Mouse (Mus musculus) heart, embryonic 15.5 days (tissue): Measurements from ENCODE around the gene Slc25a39. TPM values are rescaled to one million over a fixed set of nuclear protein-coding genes. Genes with fewer than 3 reads are reported as not detected.
A peak's percentile ranks its signal among the peaks of the same experiment; 100 is the strongest.

ENCODE experiments used
- ATAC-seq: fragments of 200-750 bp; cut with Nextera tagmentation; replicated peaks from 2 replicates; pipeline ENCODE4 v1.8.0; 2017; ENCODE audit warnings: low read depth, moderate TSS enrichment; ENCODE audit not compliant: insufficient number of reproducible peaks, insufficient read depth, low FRiP score
- H3K27ac ChIP-seq: fragments of 300-500 bp; sonication (generic); 2 replicates; pipeline ENCODE4 v1.5.1; 2015; ENCODE audit warnings: mild to moderate bottlenecking, inconsistent platforms
- H3K27me3 ChIP-seq: fragments of 300-500 bp; sonication (generic); 2 replicates; pipeline ENCODE4 v1.6.1; 2015; ENCODE audit warnings: inconsistent platforms
- H3K36me3 ChIP-seq: fragments of 300-500 bp; sonication (generic); 2 replicates; pipeline ENCODE4 v1.6.1; 2015; ENCODE audit warnings: mild to moderate bottlenecking, inconsistent platforms
- H3K4me1 ChIP-seq: fragments of 300-500 bp; sonication (generic); replicated peaks from 2 replicates; pipeline ENCODE4 v1.6.1; 2015; ENCODE audit warnings: inconsistent platforms
- H3K4me2 ChIP-seq: fragments of 300-500 bp; sonication (generic); 2 replicates; pipeline ENCODE4 v1.6.1; 2015; ENCODE audit warnings: inconsistent platforms, mild to moderate bottlenecking, moderate library complexity
- H3K4me3 ChIP-seq: fragments of 300-500 bp; sonication (generic); 2 replicates; pipeline ENCODE4 v1.5.1; 2015; ENCODE audit warnings: mild to moderate bottlenecking, inconsistent platforms
- H3K9ac ChIP-seq: fragments of 300-500 bp; sonication (generic); 2 replicates; pipeline ENCODE4 v1.6.1; 2015; ENCODE audit warnings: mild to moderate bottlenecking, inconsistent platforms
- H3K9me3 ChIP-seq: fragments of 300-500 bp; sonication (generic); replicated peaks from 2 replicates; pipeline ENCODE4 v1.6.1; 2016; ENCODE audit warnings: inconsistent platforms
- WGBS: fragments of 180-500 bp; shearing (Covaris S2); methylation state at CpG from one replicate; pipeline ENCODE4 v1.1.7; 2015; ENCODE audit warnings: mixed read lengths; 5-methylcytosine and 5-hydroxymethylcytosine counted together
- polyA plus RNA-seq: library from polyadenylated mRNA; unstranded; fragments of >200 nt; fragmentation: Nextera tagmentation; extraction: Ambion mirVana; gene quantifications from 2 replicates; pipeline ENCODE4 v1.2.1, GENCODE M21; 2015

The Slc25a39 gene
- polyA plus RNA-seq, 1 experiment from 2014 or later, result 293 TPM

- Histone ChIP-seq H3K9ac (no peak overlapping the region), H3K4me1 (peaks cover 62% of the 10 kb centered on the region), H3K4me2 (no peak overlapping the region), H3K27ac (no peak overlapping the region), H3K27me3 (peaks cover 4% of the 10 kb centered on the region; the same call in 1 of the 2 replicates), H3K9me3 (no peaks in the 10 kb centered on the region), H3K4me3 (no peak overlapping the region), H3K36me3 (peaks cover 38% of the 10 kb centered on the region; the same call in 1 of the 2 replicates)
- no peak for ATAC-seq
- WGBS, result 83% methylated on average over 18 of the region's 18 CpGs
Observed at GRCm38 (mm10) chr11:102435754-102436470, 28.2 kb upstream of the Slc25a39 start.

DNA sequence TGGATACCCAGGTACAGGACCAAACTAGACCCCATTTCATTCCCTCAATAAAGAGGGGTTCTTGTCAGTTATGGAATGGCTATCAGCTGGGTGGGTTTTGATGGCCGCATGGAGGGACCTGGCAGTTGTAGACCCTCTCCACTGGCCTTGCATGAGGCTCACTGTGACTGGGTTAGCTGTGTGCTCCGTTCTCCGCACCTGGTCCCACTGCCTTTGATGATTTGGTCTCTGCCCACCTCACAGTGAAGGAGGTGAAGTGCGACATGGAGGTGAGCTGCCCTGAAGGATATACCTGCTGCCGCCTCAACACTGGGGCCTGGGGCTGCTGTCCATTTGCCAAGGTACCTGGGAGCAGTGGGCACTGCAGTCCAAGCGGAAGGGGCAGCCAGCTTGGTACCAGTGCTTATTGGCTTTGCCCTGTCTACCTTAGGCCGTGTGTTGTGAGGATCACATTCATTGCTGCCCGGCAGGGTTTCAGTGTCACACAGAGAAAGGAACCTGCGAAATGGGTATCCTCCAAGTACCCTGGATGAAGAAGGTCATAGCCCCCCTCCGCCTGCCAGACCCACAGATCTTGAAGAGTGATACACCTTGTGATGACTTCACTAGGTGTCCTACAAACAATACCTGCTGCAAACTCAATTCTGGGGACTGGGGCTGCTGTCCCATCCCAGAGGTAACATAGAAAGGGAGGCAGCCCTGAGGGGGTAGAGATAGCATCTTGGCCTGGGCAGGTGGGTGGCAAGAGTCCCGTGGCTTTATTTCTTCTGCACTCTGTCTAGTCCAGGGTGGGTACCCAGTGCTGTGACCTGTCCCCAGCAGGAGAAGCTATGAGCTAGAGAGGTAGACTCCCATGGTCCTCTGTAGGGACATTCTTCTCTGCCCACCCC, 27.3 kb upstream of the Slc25a39 start:
- Histone ChIP-seq H3K4me1 (peaks cover 62% of the 10 kb centered on the region), H3K27ac (no peak overlapping the region), H3K4me2 (no peak overlapping the region), H3K4me3 (no peak overlapping the region), H3K9me3 (no peaks in the 10 kb centered on the region), H3K9ac (no peak overlapping the region), H3K36me3 (peaks cover 33% of the 10 kb centered on the region; the same call in 1 of the 2 replicates), H3K27me3 (peaks cover 4% of the 10 kb centered on the region; the same call in 1 of the 2 replicates)
- 88% methylated on average over 11 of the region's 11 CpGs for WGBS
- ATAC-seq, result no peak

DNA sequence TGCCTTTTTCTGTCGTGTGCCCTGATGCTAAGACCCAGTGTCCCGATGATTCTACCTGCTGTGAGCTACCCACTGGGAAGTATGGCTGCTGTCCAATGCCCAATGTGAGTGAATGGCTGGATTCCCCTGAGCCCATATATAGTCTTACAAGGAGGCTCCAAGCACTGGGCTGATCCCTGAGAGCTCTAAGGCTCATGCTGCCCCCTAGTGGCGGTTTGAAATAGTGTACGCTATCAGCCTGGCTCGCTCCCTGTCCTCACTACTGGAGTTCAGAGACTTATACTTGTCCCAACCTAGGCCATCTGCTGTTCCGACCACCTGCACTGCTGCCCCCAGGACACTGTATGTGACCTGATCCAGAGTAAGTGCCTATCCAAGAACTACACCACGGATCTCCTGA, 26.7 kb upstream of the Slc25a39 start:
- Histone ChIP-seq H3K27ac (no peak overlapping the region), H3K9ac (no peak overlapping the region), H3K27me3 (peaks cover 4% of the 10 kb centered on the region; the same call in 1 of the 2 replicates), H3K36me3 (peaks cover 26% of the 10 kb centered on the region; the same call in 1 of the 2 replicates), H3K4me3 (no peak overlapping the region), H3K9me3 (no peaks in the 10 kb centered on the region), H3K4me2 (no peak overlapping the region), H3K4me1 (peaks cover 68% of the 10 kb centered on the region)
- WGBS, result 14% methylated on average over 7 of the region's 7 CpGs
- ATAC-seq, result no peak

- ATAC-seq, result no peak
- Histone ChIP-seq H3K36me3 (peaks cover 22% of the 10 kb centered on the region; the same call in 1 of the 2 replicates), H3K4me1 (peaks cover 69% of the 10 kb centered on the region), H3K9me3 (no peaks in the 10 kb centered on the region), H3K27ac (no peak overlapping the region), H3K4me3 (no peak overlapping the region), H3K4me2 (no peak overlapping the region), H3K27me3 (no peaks in the 10 kb centered on the region), H3K9ac (no peak overlapping the region)
- 89% methylated on average over 7 of the region's 7 CpGs for WGBS
Observed at GRCm38 (mm10) chr11:102433866-102434265, 26.1 kb upstream of the Slc25a39 start.

DNA sequence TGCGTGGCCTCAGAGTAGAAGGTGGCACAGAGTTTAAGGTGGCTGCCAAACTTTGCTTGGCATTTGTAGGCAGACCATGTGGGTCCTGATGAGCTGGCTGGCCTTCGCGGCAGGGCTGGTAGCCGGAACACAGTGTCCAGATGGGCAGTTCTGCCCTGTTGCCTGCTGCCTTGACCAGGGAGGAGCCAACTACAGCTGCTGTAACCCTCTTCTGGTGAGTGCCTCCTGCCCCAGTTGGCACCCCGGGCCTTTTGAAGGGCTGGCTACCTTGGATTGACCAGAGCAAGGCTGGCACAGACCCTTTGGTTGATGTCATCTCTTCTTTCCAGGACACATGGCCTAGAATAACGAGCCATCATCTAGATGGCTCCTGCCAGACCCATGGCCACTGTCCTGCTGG, 25.1 kb upstream of the Slc25a39 start:
- Histone ChIP-seq H3K4me3 (no peak overlapping the region), H3K4me1 (peaks cover 61% of the 10 kb centered on the region), H3K9me3 (no peaks in the 10 kb centered on the region), H3K9ac (0 out of 2 replicates have a peak overlapping the region, but pooled peaks have one; percentile 34), H3K4me2 (no peak overlapping the region), H3K27me3 (no peaks in the 10 kb centered on the region), H3K36me3 (peaks cover 19% of the 10 kb centered on the region; the same call in 1 of the 2 replicates), H3K27ac (no peak overlapping the region)
- WGBS, result 91% methylated on average over 6 of the region's 6 CpGs
- ATAC-seq, result no peak

DNA sequence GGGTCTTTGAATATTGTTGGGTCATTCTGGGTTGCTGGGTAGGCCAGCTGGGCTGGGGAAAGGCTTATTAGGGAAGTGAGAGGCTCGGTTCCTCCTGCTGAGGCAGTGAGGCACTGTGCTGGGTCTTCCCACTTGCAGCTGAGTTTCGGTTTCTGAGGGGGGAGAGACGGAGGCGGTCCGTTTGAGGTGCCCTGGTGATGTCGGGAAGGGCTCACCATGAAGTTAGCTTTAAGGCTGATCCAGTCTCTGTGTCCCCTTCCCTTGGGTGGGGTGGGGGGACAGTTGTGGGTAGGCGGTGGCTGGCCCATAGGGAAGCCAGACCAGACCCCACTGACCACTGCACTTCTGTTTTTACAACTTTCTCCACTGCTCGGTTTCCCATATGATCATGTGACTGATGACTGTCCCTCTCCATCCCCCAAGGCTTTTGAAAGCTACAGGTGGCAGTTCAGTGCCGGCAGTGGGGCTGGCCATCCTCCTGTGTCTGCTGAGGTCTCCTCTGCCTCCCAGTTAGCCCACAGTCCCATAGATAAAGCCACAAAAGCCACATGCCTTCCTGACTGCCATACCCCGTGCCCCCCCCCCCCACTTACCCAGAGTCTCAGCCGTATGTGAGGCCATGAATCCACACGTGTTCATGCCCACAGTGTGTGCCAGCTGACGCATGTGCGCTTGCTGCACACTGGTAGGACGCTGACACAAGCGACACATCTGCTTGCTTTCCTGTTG, 24.5 kb upstream of the Slc25a39 start:
- 48% methylated on average over 16 of the region's 16 CpGs for WGBS
- Histone ChIP-seq H3K9me3 (no peaks in the 10 kb centered on the region), H3K9ac (peak overlapping the region; percentile 28; the same call in 1 of the 2 replicates), H3K4me3 (peak overlapping the region; percentile 17), H3K4me2 (peak overlapping the region; percentile 40), H3K27me3 (no peaks in the 10 kb centered on the region), H3K4me1 (peaks cover 55% of the 10 kb centered on the region), H3K36me3 (peaks cover 19% of the 10 kb centered on the region; the same call in 1 of the 2 replicates), H3K27ac (no peak overlapping the region)
- ATAC-seq, result no peak

- no peak for ATAC-seq
- Histone ChIP-seq H3K9me3 (no peaks in the 10 kb centered on the region), H3K27ac (no peak overlapping the region), H3K36me3 (peaks cover 19% of the 10 kb centered on the region; the same call in 1 of the 2 replicates), H3K4me2 (peak overlapping the region; percentile 40), H3K4me1 (peaks cover 50% of the 10 kb centered on the region), H3K9ac (peak overlapping the region; percentile 28; the same call in 1 of the 2 replicates), H3K27me3 (no peaks in the 10 kb centered on the region), H3K4me3 (peak overlapping the region; percentile 17)
- WGBS, result 72% methylated on average over 3 of the region's 3 CpGs
Observed at GRCm38 (mm10) chr11:102431728-102432114, 24.0 kb upstream of the Slc25a39 start.

DNA sequence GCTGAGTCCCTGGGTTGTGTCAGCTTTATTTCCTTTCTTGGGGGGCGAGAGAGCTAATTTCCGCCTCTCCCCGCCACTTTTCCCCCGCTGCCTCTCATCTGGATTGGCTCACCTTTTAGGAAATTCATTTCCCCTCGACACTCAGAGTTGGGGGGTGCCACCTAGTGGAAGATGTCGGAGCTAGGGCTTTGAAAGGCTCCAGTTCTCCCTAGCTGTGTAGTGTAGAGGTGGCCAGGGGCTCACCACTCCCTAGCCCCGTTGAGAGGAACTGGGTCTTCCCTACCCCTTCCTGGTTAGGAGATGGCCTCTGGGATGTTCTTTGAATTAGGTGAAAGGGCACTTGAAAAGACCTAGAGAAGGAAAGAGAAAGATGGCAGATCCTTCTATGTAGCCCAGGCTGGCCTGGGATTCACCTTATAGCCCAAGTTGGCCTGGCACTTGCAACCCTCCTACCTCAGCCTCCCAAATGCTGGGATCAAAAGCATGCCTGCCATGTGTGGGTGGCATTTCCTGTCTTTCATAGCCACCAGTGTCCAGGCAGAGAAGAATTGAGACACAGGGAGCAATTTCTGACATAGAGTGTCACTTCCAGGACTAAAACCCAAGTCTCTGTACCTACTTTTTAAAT, 23.4 kb upstream of the Slc25a39 start:
- ATAC-seq, result 0 out of 2 replicates have a peak, but pooled peaks have one; percentile 27
- H3K9me3 ChIP-seq, result no peaks in the 10 kb centered on the region
- H3K27ac ChIP-seq, result peak overlapping the region; percentile 85
- H3K4me3 ChIP-seq, result peak overlapping the region; percentile 86
- peak overlapping the region; percentile 76 for H3K9ac ChIP-seq
- 0% methylated on average over 7 of the region's 7 CpGs for WGBS
- peaks cover 46% of the 10 kb centered on the region for H3K4me1 ChIP-seq
- peaks cover 14% of the 10 kb centered on the region; the same call in 1 of the 2 replicates for H3K36me3 ChIP-seq
- no peaks in the 10 kb centered on the region for H3K27me3 ChIP-seq
- H3K4me2 ChIP-seq, result peak overlapping the region; percentile 89

GRCm38 (mm10) chr11:102430121-102431017, 22.6 kb upstream of the Slc25a39 start, which contains the start of gene Grn:
Grn (plus strand) TSS chr11:102430315.
- WGBS, result under 1% methylated on average over 29 of the region's 29 CpGs
- peak within 1 kb of the TSS; percentile 89 for H3K4me2 ChIP-seq

More at GRCm38 (mm10) chr11:102430121-102431017, 22.6 kb upstream of the Slc25a39 start, which contains the start of gene Grn:
- peaks cover 38% of the 10 kb centered on the region for H3K4me1 ChIP-seq
- peak within 1 kb of the TSS; percentile 85 for H3K27ac ChIP-seq
- H3K27me3 ChIP-seq, result no peaks in the 10 kb centered on the region
- peak within 1 kb of the TSS; percentile 86 for H3K4me3 ChIP-seq
- H3K9me3 ChIP-seq, result no peaks in the 10 kb centered on the region
- peak; percentile 93 for ATAC-seq
- H3K36me3 ChIP-seq, result peaks cover 9% of the 10 kb centered on the region; the same call in 1 of the 2 replicates
- H3K9ac ChIP-seq, result peak within 1 kb of the TSS; percentile 76
